Mouse (Mus musculus) cerebellum, adult 2 months (tissue): ENCODE data around the gene Siva1. TPM values are rescaled to one million over a fixed set of nuclear protein-coding genes. Genes with fewer than 3 reads are reported as not detected.

ENCODE experiments used
- DNase-seq, 2 experiments: peaks; one replicate each; pipeline ENCODE4 v3.0.0; 2021
- H3K27ac ChIP-seq: fragments of 200-500 bp; 2 replicates; pipeline ENCODE4 v1.5.1; 2012; ENCODE audit warnings: low read length, control low read depth, inconsistent platforms; ENCODE audit not compliant: insufficient read depth
- H3K27me3 ChIP-seq: fragments of 200-500 bp; 2 replicates; pipeline ENCODE4 v1.6.1; 2012; ENCODE audit warnings: inconsistent platforms, mild to moderate bottlenecking, low read length, moderate library complexity; ENCODE audit not compliant: control insufficient read depth, insufficient read depth
- H3K4me1 ChIP-seq: fragments of 200-500 bp; 2 replicates; pipeline ENCODE4 v1.6.1; 2011; ENCODE audit warnings: low read length; ENCODE audit not compliant: control insufficient read depth, insufficient read depth
- H3K4me3 ChIP-seq: fragments of 200-500 bp; replicated peaks from 2 replicates; pipeline ENCODE3; 2011; ENCODE audit warnings: mild to moderate bottlenecking, low read depth, low read length, control low read depth; ENCODE audit not compliant: insufficient read depth
- CTCF ChIP-seq: fragments of 200-500 bp; IDR thresholded peaks from 2 replicates; pipeline ENCODE4 v1.5.1; 2011; ENCODE audit warnings: low read depth, mild to moderate bottlenecking, control low read depth, low read length, moderate library complexity, borderline replicate concordance; ENCODE audit not compliant: insufficient read depth
- POLR2A ChIP-seq: fragments of 200-500 bp; IDR thresholded peaks from 2 replicates; pipeline ENCODE4 v1.6.1; 2011; ENCODE audit warnings: low read length, control low read depth, borderline replicate concordance; ENCODE audit not compliant: insufficient read depth
- WGBS: fragments of 180-500 bp; shearing (Covaris S2); methylation state at CpG from one replicate; pipeline ENCODE4 v1.1.7; 2018; 5-methylcytosine and 5-hydroxymethylcytosine counted together
- polyA plus RNA-seq: library from polyadenylated mRNA; depleted of rRNA; stranded (reverse); fragments of >200 nt; gene quantifications from 2 replicates; pipeline ENCODE4 v1.2.3, GENCODE M21; 2012

The Siva1 gene
- polyA plus RNA-seq, 1 experiment, result 34.6 TPM

GRCm38 (mm10) chr12:112653157-112653824 lies 8.8 kb downstream of the Siva1 start:
- Histone ChIP-seq H3K27me3 (no peaks in the 10 kb centered on the region), H3K27ac (no peak overlapping the region), H3K4me1 (peaks cover 4% of the 10 kb centered on the region), H3K4me3 (no peak overlapping the region)
- WGBS, result 14% methylated on average over 7 of the region's 7 CpGs
- DNase-seq, result peak; percentile 87 to 93
- no peak for TF ChIP-seq POLR2A
- TF ChIP-seq CTCF, result peak; percentile 99

DNA sequence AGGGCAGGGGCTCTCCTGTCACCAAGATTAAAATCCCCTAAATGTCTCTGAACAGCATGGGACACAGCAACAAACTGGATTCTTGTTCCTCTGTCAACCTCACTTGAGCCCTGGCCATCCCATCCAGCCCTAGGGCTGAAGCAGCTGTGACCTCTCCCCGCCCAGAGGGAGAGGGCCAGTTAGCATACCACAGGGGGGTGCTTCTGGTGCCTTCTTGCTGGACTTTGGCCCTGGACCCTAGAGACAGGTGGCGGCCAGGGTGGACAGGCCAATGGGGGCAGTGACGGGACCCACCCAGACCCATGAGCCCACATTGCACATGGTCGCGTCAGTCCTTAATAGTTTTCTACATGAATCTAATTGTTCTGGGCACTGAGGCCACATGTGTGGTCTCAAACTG lies 9.6 kb downstream of the Siva1 start:
- TF ChIP-seq POLR2A (no peak), CTCF (no peak)
- Histone ChIP-seq H3K4me1 (peaks cover 10% of the 10 kb centered on the region), H3K27me3 (no peaks in the 10 kb centered on the region), H3K4me3 (no peak overlapping the region), H3K27ac (no peak overlapping the region)
- DNase-seq, result no peak
- WGBS, result 78% methylated on average over 5 of the region's 5 CpGs

DNA sequence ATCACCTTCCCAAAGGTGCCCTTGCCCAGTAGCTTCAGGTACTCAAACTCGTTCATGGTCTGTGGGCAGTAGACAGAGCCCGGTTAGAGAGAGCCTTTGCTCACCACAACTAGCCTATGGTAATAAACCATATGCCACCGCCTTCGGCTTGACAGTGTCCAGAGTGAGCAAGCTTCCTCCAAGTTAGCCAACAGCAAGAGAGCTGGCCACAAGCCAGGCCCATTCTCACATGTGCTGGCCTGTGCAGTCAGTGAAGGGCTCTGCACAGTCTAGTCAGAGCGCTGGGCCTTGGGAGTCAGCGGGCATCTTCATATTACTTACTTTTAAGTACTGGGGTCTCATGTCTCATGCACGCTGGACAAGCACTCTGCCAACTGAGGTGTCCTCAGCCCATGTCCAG lies 14.1 kb downstream of the Siva1 start:
- H3K4me1 ChIP-seq, result peaks cover 20% of the 10 kb centered on the region
- H3K27ac ChIP-seq, result no peak overlapping the region
- 19% methylated on average over 7 of the region's 7 CpGs for WGBS
- H3K27me3 ChIP-seq, result no peaks in the 10 kb centered on the region
- DNase-seq, result peak; percentile 77 to 82
- TF ChIP-seq CTCF (no peak), POLR2A (no peak)
- H3K4me3 ChIP-seq, result no peak overlapping the region

GRCm38 (mm10) chr12:112659109-112659508 lies 14.6 kb downstream of the Siva1 start:
- H3K27me3 ChIP-seq, result no peaks in the 10 kb centered on the region
- 33% methylated on average over 6 of the region's 6 CpGs for WGBS
- H3K27ac ChIP-seq, result no peak overlapping the region
- TF ChIP-seq CTCF, result peak; percentile 51
- TF ChIP-seq POLR2A, result no peak
- DNase-seq, result peak; percentile 69 to 77
- peaks cover 22% of the 10 kb centered on the region for H3K4me1 ChIP-seq
- no peak overlapping the region for H3K4me3 ChIP-seq

DNA sequence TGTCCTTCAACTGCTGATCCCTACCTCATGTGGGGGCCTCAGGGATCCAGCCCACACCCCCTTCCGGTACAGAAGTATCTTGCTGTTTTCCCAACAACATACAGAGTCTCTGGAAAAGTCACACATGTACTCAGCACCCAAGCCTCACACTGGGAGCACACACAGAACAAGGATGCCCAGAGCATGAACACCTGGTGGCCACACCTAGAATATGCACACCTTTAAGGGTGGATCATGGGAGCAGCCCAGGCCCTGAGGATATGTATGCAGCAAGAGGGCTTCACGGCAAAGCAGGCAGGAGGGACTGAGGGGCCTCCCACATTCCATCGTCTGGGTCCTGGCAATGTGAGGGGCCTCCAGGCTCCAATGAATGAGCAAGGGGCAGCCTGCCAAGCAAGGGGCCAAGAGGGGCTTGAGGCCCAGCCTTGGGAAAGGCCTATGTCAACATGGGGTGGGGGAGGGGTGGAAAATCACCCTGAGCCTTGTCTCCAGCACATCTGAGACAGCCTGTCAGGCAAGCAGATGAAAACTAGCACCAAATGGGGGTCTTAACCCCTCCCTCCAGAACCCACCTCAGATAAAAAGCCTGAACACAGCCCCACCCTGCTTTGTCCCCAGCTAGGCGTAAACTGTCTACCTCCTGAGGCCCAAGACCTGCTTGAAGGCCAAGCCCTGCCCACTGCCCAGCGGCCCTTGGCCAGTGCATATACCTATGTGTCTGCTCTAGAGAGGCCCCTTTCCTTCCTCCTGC lies 16.3 kb downstream of the Siva1 start:
- no peak for TF ChIP-seq POLR2A
- no peak for TF ChIP-seq CTCF
- H3K4me3 ChIP-seq, result no peak overlapping the region
- 50% methylated on average over 5 of the region's 5 CpGs for WGBS
- DNase-seq, result no peak
- H3K27me3 ChIP-seq, result no peaks in the 10 kb centered on the region
- H3K27ac ChIP-seq, result no peak overlapping the region
- peaks cover 36% of the 10 kb centered on the region for H3K4me1 ChIP-seq

GRCm38 (mm10) chr12:112661327-112661605 lies 16.8 kb downstream of the Siva1 start:
- H3K4me1 ChIP-seq, result peaks cover 39% of the 10 kb centered on the region
- TF ChIP-seq CTCF (no peak), POLR2A (no peak)
- no peaks in the 10 kb centered on the region for H3K27me3 ChIP-seq
- H3K4me3 ChIP-seq, result no peak overlapping the region
- WGBS, result 84% methylated on average over 3 of the region's 3 CpGs
- DNase-seq, result no peak
- H3K27ac ChIP-seq, result no peak overlapping the region

DNA sequence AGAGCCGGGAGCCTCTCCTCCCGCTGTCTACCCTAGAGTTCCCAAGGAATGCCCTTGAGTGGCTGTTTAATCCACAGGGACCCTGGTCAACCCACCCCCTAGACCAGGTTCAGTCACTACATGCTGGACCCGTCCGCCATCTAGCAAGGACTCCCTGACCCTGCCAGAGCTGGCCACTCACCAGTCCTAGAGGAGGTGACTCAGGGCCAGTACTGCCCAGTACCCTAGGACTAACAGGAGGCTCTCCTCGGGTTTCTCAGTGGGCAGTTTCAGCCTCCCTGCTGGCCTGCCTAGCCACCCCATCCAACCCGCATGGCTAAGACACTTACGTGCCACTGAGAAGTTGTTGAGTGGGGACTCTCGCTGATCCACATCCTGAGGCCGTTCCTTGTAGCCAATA lies 17.4 kb downstream of the Siva1 start:
- Histone ChIP-seq H3K4me3 (no peak overlapping the region), H3K27me3 (no peaks in the 10 kb centered on the region), H3K4me1 (peaks cover 43% of the 10 kb centered on the region), H3K27ac (no peak overlapping the region)
- DNase-seq, result no peak
- TF ChIP-seq CTCF (no peak), POLR2A (no peak)
- WGBS, result 65% methylated on average over 9 of the region's 9 CpGs

- H3K27me3 ChIP-seq, result no peaks in the 10 kb centered on the region
- H3K4me1 ChIP-seq, result peaks cover 48% of the 10 kb centered on the region
- H3K27ac ChIP-seq, result no peak overlapping the region
- DNase-seq, result no peak
- no peak for TF ChIP-seq CTCF
- no peak for TF ChIP-seq POLR2A
- WGBS, result 64% methylated on average over 11 of the region's 11 CpGs
- H3K4me3 ChIP-seq, result no peak overlapping the region
These were observed 18.8 kb downstream of the Siva1 start for GRCm38 (mm10) chr12:112663303-112663702.
